Mouse (Mus musculus) hindbrain, embryonic 12.5 days (tissue): ENCODE data around the gene Tmem106a. TPM values are rescaled to one million over a fixed set of nuclear protein-coding genes. Genes with fewer than 3 reads are reported as not detected.

Experiments used
- ATAC-seq: fragments of 200-750 bp; cut with Nextera tagmentation; 2 replicates; pipeline ENCODE4 v1.8.0; 2017; ENCODE audit warnings: moderate TSS enrichment; ENCODE audit not compliant: low FRiP score
- H3K27ac ChIP-seq: fragments of 300-500 bp; sonication (generic); 2 replicates; pipeline ENCODE4 v1.5.1; 2016; ENCODE audit warnings: mild to moderate bottlenecking
- H3K27me3 ChIP-seq: fragments of 300-500 bp; sonication (generic); 2 replicates; pipeline ENCODE4 v1.6.1; 2016; ENCODE audit warnings: mild to moderate bottlenecking
- H3K36me3 ChIP-seq: fragments of 300-500 bp; sonication (generic); 2 replicates; pipeline ENCODE4 v1.6.1; 2016; ENCODE audit warnings: mild to moderate bottlenecking
- H3K4me1 ChIP-seq: fragments of 300-500 bp; sonication (generic); 2 replicates; pipeline ENCODE4 v1.6.1; 2016
- H3K4me2 ChIP-seq: fragments of 300-500 bp; sonication (generic); replicated peaks from 2 replicates; pipeline ENCODE4 v1.6.1; 2016; ENCODE audit warnings: mild to moderate bottlenecking
- H3K4me3 ChIP-seq: fragments of 300-500 bp; sonication (generic); 2 replicates; pipeline ENCODE4 v1.5.1; 2016; ENCODE audit warnings: mild to moderate bottlenecking
- H3K9ac ChIP-seq: fragments of 300-500 bp; sonication (generic); 2 replicates; pipeline ENCODE4 v1.6.1; 2016; ENCODE audit warnings: mild to moderate bottlenecking, moderate library complexity
- H3K9me3 ChIP-seq: fragments of 300-500 bp; sonication (generic); replicated peaks from 2 replicates; pipeline ENCODE4 v1.6.1; 2016; ENCODE audit warnings: mild to moderate bottlenecking
- whole genome bisulfite sequencing: fragments of 180-500 bp; shearing (Covaris S2); methylation state at CpG from one replicate; pipeline ENCODE4 v1.1.7; 2016; 5-methylcytosine and 5-hydroxymethylcytosine counted together
- polyA plus RNA-seq: library from polyadenylated mRNA; unstranded; fragments of >200 nt; fragmentation: Nextera tagmentation; extraction: Ambion mirVana; gene quantifications from 2 replicates; pipeline ENCODE4 v1.2.1, GENCODE M21; 2016

Gene Tmem106a
- 3.9 and 4.9 TPM in 2 replicates for polyA plus RNA-seq

GRCm38 (mm10) chr11:101582054-101583035, at the start of gene Tmem106a:
Gene Tmem106a, plus strand, starts transcription at chr11:101582242.
- no peak within 1 kb of the TSS for H3K27ac ChIP-seq
- no peaks in the 10 kb centered on the region for H3K9me3 ChIP-seq
- 21% methylated on average over 30 of the region's 31 CpGs for WGBS
- peak within 1 kb of the TSS; percentile 26 for H3K4me3 ChIP-seq
- H3K9ac ChIP-seq, result peak within 1 kb of the TSS; percentile 37; the same call in 1 of the 2 replicates
- peak within 1 kb of the TSS; percentile 50 for H3K4me2 ChIP-seq
- H3K4me1 ChIP-seq, result peaks cover 8% of the 10 kb centered on the region
- H3K27me3 ChIP-seq, result no peaks in the 10 kb centered on the region
- H3K36me3 ChIP-seq, result peaks cover 38% of the 10 kb centered on the region
- ATAC-seq, result no peak

- 0 out of 2 replicates have a peak, but pooled peaks cover 6% of the 10 kb centered on the region for H3K4me1 ChIP-seq
- H3K9me3 ChIP-seq, result no peaks in the 10 kb centered on the region
- no peak for ATAC-seq
- H3K9ac ChIP-seq, result no peak overlapping the region
- no peak overlapping the region for H3K27ac ChIP-seq
- WGBS, result 92% methylated on average over 9 of the region's 9 CpGs
- no peak overlapping the region for H3K4me2 ChIP-seq
- no peak overlapping the region for H3K4me3 ChIP-seq
- H3K27me3 ChIP-seq, result no peaks in the 10 kb centered on the region
- H3K36me3 ChIP-seq, result peaks cover 3% of the 10 kb centered on the region; the same call in 1 of the 2 replicates
Observed at GRCm38 (mm10) chr11:101543533-101543932, 38.5 kb upstream of the Tmem106a start.

- no peak overlapping the region for H3K4me3 ChIP-seq
- H3K9ac ChIP-seq, result no peak overlapping the region
- H3K27me3 ChIP-seq, result no peaks in the 10 kb centered on the region
- H3K27ac ChIP-seq, result no peak overlapping the region
- 82% methylated on average over 1 of the region's 1 CpGs for WGBS
- H3K36me3 ChIP-seq, result peaks cover 3% of the 10 kb centered on the region; the same call in 1 of the 2 replicates
- ATAC-seq, result no peak
- no peak overlapping the region for H3K4me2 ChIP-seq
- H3K4me1 ChIP-seq, result 0 out of 2 replicates have a peak, but pooled peaks cover 6% of the 10 kb centered on the region
- no peaks in the 10 kb centered on the region for H3K9me3 ChIP-seq
Observed at GRCm38 (mm10) chr11:101544132-101544531, 37.9 kb upstream of the Tmem106a start.

GRCm38 (mm10) chr11:101548526-101548925, 33.5 kb upstream of the Tmem106a start:
- Histone ChIP-seq H3K4me2 (no peak overlapping the region), H3K36me3 (no peaks in the 10 kb centered on the region), H3K4me1 (peaks cover 12% of the 10 kb centered on the region), H3K27me3 (no peaks in the 10 kb centered on the region), H3K9ac (no peak overlapping the region), H3K9me3 (no peaks in the 10 kb centered on the region), H3K27ac (no peak overlapping the region), H3K4me3 (no peak overlapping the region)
- no peak for ATAC-seq

- Histone ChIP-seq H3K36me3 (0 out of 2 replicates have a peak, but pooled peaks cover 3% of the 10 kb centered on the region), H3K27ac (peak within 1 kb of the TSS; percentile 93), H3K9me3 (no peaks in the 10 kb centered on the region), H3K4me1 (peaks cover 22% of the 10 kb centered on the region), H3K27me3 (no peaks in the 10 kb centered on the region), H3K4me3 (peak within 1 kb of the TSS; percentile 56), H3K9ac (peak within 1 kb of the TSS; percentile 82), H3K4me2 (peak within 1 kb of the TSS; percentile 77)
- ATAC-seq, result peak; percentile 85
- WGBS, result under 1% methylated on average over 43 of the region's 43 CpGs
Observed at GRCm38 (mm10) chr11:101551751-101552475, 30.1 kb upstream of the Tmem106a start, which contains the start of the genes Brca1 and Nbr1. Gene Brca1, minus strand, starts transcription at chr11:101551955. Gene Nbr1, plus strand, starts transcription at chr11:101552149.

GRCm38 (mm10) chr11:101552476-101553300, 29.4 kb upstream of the Tmem106a start:
- no peaks in the 10 kb centered on the region for H3K27me3 ChIP-seq
- under 1% methylated on average over 37 of the region's 37 CpGs for WGBS
- peak; percentile 98 for ATAC-seq
- peak overlapping the region; percentile 82 for H3K9ac ChIP-seq
- peak overlapping the region; percentile 56 for H3K4me3 ChIP-seq
- peaks cover 9% of the 10 kb centered on the region; the same call in 1 of the 2 replicates for H3K36me3 ChIP-seq
- peak overlapping the region; percentile 93 for H3K27ac ChIP-seq
- peak overlapping the region; percentile 66 for H3K4me2 ChIP-seq
- no peaks in the 10 kb centered on the region for H3K9me3 ChIP-seq
- H3K4me1 ChIP-seq, result peaks cover 22% of the 10 kb centered on the region

- Histone ChIP-seq H3K4me1 (peaks cover 22% of the 10 kb centered on the region), H3K4me2 (peak overlapping the region; percentile 66), H3K27me3 (no peaks in the 10 kb centered on the region), H3K36me3 (peaks cover 14% of the 10 kb centered on the region; the same call in 1 of the 2 replicates), H3K9me3 (no peaks in the 10 kb centered on the region), H3K27ac (peak overlapping the region; percentile 87), H3K4me3 (peak overlapping the region; percentile 56), H3K9ac (peak overlapping the region; percentile 82)
- no peak for ATAC-seq
- WGBS, result 23% methylated on average over 8 of the region's 8 CpGs
Observed at GRCm38 (mm10) chr11:101553354-101553930, 28.6 kb upstream of the Tmem106a start.

GRCm38 (mm10) chr11:101556541-101556940, 25.5 kb upstream of the Tmem106a start:
- Histone ChIP-seq H3K27me3 (no peaks in the 10 kb centered on the region), H3K4me2 (no peak overlapping the region), H3K9me3 (no peaks in the 10 kb centered on the region), H3K4me1 (peaks cover 11% of the 10 kb centered on the region), H3K27ac (no peak overlapping the region), H3K36me3 (peaks cover 40% of the 10 kb centered on the region), H3K4me3 (no peak overlapping the region), H3K9ac (no peak overlapping the region)
- no peak for ATAC-seq
- 95% methylated on average over 7 of the region's 7 CpGs for WGBS

GRCm38 (mm10) chr11:101556954-101557353, 25.1 kb upstream of the Tmem106a start:
- Histone ChIP-seq H3K4me1 (peaks cover 11% of the 10 kb centered on the region), H3K36me3 (peaks cover 43% of the 10 kb centered on the region), H3K9ac (no peak overlapping the region), H3K27ac (no peak overlapping the region), H3K27me3 (no peaks in the 10 kb centered on the region), H3K9me3 (no peaks in the 10 kb centered on the region), H3K4me2 (no peak overlapping the region), H3K4me3 (no peak overlapping the region)
- ATAC-seq, result no peak
- 83% methylated on average over 2 of the region's 2 CpGs for WGBS

GRCm38 (mm10) chr11:101562391-101562790, 19.7 kb upstream of the Tmem106a start:
- no peak overlapping the region for H3K27ac ChIP-seq
- peaks cover 76% of the 10 kb centered on the region for H3K36me3 ChIP-seq
- H3K9ac ChIP-seq, result no peak overlapping the region
- 43% methylated on average over 5 of the region's 5 CpGs for WGBS
- no peak overlapping the region for H3K4me2 ChIP-seq
- no peaks in the 10 kb centered on the region for H3K4me1 ChIP-seq
- H3K9me3 ChIP-seq, result no peaks in the 10 kb centered on the region
- ATAC-seq, result no peak
- H3K27me3 ChIP-seq, result no peaks in the 10 kb centered on the region
- no peak overlapping the region for H3K4me3 ChIP-seq

- ATAC-seq, result no peak
- H3K36me3 ChIP-seq, result peaks cover 87% of the 10 kb centered on the region
- WGBS, result 81% methylated on average over 3 of the region's 3 CpGs
- H3K4me1 ChIP-seq, result no peaks in the 10 kb centered on the region
- H3K9ac ChIP-seq, result no peak overlapping the region
- H3K9me3 ChIP-seq, result no peaks in the 10 kb centered on the region
- no peak overlapping the region for H3K27ac ChIP-seq
- no peaks in the 10 kb centered on the region for H3K27me3 ChIP-seq
- H3K4me2 ChIP-seq, result no peak overlapping the region
- no peak overlapping the region for H3K4me3 ChIP-seq
Observed at GRCm38 (mm10) chr11:101568421-101568820, 13.6 kb upstream of the Tmem106a start.
